Mouse (Mus musculus) lung, postnatal 10 days (tissue): Measurements from ENCODE around the gene Soga3.

Experiments used
- DNase-seq: peaks from one replicate; pipeline ENCODE4 v3.0.0; 2021

Soga3 gene

DNA sequence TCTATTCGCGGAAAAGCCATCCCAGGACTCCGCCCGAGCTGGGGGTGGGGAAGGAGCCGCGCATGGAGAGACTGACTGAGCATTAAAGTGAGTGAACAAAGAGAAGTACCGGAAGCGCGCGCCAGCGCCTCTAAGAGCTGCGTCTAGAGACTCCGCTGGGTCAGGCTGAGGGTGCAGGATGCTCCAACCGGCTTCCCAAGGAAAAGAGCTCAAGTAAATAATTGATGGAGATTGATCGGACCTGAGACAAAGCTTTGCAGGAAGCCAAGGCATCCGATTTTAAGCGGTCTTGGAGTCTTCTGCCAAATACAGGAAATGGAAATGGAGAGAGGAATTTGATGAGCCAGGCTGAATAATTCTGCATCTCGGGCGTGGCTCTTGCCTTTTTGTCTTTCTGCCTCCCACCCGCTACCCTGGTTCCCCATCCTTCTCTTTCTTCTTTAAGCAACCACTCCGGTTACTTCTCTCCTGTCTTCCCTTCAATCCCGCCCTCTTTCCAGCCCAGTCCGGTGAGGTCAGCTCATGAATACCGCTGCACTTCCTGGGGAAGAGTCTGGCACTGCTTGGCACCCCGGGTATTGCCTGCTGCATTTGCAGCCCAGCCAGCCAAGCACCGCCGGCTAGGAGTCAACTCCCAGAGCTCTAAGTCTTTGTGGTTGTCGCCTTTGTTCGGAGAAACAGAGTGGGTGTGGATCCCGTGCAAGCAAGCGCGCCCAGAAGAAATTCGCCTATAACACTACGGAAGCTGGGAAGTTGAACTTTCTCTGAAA lies at the start of gene Soga3:
Gene Soga3 (plus strand): TSS at position 274 of the 770 bp plus-strand sequence.
- no peak for DNase-seq

DNA sequence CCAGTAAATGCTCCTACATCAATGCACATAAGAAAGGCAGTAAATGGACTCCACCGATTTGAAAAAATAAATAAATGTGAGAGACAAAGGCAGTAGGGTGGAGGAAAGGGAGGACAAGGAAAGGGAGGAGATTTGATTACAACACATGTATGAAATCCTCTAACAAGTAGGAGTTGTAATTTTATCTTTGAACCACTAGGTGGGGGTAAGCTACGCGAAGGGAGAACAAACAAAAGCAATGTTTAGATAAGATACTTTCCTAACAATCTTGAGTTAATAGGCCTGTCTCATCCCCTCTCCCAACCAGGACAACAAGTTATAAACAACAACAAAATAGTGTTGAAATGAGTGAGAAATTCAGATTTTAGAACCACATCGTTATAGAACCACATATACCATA lies 36.7 kb upstream of the Soga3 start:
- no peak for DNase-seq

DNA sequence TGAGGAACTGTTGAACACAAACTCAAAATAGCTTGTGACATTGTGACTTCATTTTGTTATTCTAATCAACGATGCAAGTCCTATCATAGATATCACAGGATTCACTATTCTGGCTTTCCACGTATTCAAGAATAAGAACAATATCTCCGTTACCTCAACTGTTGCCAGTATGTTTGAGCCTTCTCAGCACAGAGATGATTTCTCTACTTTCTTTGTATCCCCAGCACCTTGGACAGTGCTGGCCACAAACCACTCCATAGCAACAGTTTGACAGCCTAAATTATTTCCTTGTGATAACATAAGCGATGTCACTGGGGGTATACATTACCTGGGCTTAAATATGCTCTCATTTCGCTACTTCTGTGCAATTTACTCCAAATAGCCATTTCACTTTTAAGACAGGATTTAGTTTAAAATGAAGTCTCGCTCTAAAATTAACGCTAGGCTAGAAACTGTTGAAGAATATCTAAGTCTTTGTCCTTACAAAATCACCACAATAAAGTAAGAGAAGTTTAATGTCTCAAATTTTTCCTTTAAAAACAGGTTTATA lies 1.0 kb upstream of the Soga3 start:
- DNase-seq = no peak

DNA sequence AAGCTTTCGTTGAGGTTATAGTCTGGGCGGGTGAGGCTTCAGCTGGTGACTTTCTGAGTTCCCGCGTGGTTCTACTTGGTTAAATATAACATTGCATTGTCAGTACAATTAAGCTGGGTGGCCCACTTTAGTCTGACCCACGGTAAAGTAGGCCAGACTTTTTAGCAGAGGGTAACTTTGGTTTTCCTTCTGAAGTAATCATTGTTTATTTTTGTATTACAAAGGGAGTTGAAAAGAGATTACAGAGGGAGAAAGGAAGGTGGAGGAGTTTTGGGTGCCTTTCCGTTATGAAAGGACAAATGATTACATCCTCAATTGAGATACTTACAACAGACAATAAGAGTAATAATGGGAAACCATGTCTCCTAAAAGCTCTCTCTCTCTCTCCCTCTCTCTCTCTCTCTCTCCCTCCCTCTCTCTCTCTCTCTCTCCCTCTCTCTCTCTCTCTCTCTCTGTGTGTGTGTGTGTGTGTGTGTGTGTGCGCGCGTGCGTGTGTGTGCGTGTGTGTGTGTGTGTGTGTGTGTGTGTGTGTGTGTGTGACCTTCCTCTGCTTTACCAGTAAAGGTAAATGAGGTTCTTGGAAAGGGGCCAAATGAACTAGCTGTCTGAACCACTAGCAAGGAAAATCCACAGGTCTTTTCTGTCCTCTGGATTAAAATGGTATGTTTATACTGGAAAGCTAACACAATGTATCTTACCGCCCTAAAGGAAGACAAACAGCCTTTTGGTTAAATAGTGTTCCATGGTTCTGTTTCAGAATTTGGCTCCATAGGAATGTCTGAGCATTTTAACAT lies 1.2 kb downstream of the Soga3 start:
- DNase-seq = no peak

DNA sequence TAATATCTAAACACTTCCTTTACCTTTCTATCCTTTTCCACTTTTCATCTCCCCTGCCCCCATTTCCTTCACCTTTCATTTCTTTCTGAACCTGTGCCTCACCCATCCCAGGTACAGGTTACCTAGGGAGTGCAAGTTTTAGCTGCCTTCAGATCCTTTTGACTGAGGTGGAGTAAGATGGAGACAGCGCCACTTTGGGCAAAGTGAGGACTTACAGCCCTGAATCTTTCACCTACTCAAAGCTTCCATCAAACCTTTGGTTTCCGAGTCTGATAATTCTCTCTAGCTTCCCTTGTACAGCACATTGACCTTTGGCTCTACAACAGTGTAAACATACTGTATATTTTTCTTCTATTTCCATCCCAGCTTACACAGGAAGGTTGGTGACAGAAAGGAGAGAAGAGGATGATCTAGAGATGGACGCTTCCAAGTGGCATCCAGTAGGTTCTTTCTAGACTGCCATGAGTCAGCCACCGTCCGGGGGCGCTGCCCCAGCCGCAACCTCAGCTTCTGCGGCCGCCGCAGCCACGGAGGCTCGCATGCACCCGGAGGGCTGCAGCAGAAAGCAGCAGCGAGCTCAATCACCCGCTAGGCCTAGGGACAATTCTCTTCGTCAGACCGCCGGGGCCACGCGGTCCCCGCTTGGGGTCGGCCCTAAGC lies 2.7 kb downstream of the Soga3 start:
- no peak for DNase-seq

DNA sequence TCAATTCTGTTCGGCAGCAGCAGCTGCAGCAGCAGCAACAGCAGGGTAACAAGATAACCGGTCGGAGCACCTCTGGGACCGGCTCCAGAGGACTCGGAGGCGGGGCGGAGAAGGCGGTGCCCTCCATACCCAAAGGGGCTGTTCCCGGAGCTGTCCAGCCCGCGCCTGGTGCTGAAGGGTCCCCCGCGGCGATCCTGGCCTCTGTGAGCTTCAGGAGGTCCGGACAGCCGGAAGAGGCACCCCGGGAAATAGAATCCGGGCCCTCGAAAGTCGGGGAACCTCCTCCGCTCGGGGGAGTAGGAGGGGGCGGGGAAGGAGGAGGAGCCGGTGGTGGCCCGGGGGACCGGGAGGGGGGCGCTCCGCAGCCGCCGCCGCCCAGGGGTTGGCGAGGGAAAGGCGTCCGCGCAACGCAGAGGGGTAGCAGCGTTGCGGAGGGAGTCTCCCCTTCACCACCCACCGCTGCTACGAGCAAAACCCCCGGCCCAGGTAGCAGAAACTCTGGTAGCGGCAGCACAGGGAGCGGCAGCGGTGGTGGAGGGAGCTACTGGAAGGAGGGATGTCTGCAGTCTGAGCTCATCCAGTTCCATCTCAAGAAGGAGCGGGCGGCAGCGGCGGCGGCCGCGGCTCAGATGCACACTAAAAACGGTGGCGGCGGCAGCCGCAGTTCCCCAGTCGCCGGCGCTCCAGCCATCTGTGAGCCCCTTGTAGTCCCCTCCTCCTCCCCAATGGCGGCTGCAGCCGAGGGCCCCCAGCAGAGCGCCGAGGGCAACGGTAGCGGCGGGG lies 3.4 kb downstream of the Soga3 start:
- peak; percentile 79 for DNase-seq

DNA sequence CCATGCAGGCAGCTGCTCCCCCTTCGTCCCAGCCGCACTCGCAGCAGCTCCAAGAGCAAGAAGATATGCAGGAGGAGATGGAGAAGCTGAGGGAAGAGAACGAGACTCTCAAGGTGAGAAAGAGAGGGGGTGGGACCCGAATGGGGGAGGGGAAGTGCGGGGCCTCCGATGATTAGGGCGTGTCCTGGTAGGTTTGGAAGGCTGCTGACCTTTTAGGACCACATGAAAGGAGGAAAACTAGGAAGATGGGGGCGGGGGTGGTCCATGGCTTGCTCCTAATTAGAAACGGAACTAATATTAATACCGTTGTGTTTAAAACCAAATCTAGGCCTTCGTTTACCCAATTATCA lies 4.0 kb downstream of the Soga3 start:
- DNase-seq = no peak

DNA sequence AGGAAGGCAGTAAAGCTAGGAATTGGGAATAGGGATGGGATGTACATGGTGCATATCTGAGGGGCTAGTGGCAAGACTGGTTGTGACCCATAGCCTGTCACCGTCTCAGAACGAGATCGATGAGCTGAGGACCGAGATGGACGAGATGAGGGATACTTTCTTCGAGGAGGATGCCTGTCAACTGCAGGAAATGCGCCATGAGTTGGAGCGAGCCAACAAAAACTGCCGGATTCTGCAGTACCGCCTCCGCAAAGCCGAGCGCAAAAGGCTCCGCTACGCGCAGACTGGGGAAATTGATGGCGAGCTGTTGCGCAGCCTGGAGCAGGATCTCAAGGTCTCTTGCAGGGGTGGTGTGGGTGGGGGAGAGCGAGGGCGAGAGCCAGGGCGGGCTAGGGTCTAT lies 4.4 kb downstream of the Soga3 start:
- DNase-seq = no peak

DNA sequence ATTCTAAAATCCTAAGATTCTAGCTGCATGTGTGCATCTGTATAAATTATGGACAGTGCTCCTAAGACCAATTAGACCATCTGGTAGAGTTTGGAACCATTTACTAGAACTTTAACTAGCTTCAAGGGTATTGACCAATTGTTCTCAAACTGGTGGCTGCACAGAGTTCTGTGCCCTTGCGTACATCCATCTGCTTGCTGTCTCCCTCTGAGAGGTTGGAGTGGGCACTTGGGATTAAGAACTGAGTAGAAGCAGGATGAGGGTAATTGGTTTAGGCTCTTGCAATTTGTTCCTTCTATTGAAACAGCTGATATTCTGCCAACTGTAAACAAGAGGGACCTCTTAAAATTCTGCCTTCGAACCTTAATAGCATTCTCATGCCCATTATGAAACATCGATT lies 11.7 kb downstream of the Soga3 start:
- DNase-seq = no peak

DNA sequence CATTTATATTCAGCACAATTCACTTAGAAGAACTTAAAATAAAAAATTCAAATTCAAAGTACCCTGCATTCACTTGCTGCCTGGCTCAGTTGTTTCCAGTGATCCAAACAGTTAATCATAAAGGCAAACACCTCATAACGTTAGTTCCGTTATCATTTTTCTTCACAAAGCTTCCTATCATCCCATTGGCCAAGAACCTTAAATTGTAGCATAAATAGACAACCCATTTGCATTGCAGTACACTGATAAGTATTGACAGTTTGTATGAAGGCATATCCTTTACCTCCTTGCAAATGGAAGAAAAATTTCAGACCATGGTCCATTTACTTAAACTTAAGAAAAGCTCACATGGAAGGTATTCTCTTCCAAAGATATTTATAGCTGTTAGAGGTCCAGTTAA lies 18.0 kb downstream of the Soga3 start:
- no peak for DNase-seq

DNA sequence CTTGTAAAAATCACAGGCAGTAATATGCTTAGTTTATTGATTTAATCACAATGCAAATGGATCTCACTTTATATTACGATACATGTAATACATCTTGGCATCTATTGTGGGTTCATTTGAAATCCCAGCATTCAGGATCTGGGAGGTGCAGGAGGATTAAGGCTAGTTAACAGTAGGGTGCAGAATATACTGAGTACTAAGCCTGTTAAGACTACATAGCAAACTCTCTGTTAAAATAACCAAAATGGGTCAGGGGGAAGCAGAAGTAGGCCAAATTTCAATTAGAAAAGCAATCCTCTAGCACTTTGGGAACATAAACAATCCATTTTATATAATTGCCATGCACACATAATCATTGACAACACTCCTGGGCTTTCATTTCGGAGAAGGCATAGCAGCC lies 30.1 kb downstream of the Soga3 start:
- DNase-seq = no peak

DNA sequence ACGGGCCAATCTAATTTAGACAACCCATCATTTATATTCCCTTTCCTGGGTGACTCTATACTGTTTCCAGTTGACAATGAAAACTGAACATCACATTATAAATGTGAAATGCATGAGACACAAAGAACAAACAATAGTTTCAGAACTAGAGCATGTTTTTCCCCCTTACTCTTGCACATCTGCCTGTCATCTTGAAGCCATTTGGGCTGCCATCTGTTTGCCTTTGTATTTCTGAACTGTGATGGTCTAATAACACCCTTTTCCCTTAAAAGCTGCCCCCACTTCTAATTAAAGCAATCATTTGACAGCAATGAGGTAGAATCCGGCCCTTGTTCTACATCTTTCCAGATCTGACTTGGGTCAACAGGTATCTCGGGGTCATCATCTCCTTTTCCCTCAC lies 32.0 kb downstream of the Soga3 start:
- DNase-seq = no peak

DNA sequence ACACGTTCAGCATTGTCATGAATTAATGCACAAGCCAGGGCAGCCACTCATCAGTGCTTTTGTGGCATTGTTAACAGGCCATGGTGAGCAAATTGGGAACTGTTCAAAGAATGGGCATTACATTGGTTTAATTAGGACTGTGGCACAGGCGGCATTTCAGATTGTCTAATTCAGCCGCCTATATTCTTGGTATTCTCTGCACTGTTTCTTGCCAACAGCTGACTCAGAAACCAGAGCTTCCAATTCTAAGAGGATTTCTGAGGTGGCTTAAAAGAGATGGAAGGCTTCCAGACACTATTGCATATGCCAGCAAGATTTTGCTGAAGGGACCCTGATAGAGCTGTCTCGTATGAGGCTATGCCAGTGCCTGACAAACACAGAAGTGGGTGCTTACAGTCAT lies 33.2 kb downstream of the Soga3 start:
- DNase-seq = no peak

DNA sequence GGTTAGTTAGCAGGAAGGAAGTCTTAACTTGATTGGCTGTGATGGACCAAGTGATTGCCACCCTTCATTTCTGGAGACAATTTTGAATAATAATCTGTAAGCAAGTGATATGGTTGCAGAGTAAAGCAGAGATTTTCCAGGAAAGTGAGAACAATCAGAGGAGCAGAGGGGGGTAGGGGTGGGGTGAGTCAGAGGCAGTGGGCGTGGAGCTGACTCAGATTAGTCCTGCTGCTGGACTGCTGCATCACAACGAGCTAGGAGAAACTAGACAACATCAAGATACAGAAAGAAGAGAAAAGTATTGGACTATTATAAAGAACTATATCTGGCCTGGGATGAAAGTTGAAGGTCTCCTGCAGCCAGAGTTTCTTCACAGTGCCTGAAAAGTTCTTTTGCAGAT lies 34.4 kb downstream of the Soga3 start:
- DNase-seq = no peak

DNA sequence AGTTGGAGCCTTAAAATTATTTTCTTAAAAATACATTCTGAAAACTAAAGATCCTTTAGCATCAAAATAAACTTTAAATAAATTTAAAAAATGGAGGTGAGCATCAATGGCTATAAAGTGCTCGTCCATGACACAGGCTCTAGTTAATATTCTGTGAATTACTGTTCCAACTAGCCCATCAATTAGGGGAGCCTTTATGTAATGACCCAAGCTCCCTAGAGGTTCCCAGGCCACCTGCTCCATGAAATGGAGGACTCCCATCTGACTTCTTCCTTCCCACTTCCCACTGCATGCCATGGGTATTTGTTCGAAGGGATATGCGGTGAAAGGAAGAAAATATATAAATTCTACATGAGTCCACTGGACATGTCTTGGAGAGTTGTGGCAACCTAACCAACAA lies 36.6 kb downstream of the Soga3 start:
- DNase-seq = no peak

DNA sequence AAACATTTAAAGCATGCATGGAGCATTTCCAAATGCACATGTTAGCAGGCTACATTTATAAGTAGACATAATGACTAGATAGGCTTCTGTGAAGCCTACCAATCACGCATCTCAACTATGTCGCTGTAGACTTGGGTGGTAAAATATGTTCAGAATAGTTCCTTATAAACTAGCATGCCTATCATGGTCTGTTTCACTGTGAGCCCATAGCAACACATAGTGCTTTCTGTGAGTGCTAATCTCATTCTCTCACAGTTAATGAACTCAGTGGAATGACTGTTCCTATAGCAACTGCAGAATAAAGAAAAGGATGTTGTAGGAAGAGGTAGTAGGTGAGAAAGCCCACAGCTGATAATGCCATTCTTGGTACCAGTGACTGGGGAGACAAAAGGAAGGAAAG lies 37.4 kb downstream of the Soga3 start:
- DNase-seq = no peak

DNA sequence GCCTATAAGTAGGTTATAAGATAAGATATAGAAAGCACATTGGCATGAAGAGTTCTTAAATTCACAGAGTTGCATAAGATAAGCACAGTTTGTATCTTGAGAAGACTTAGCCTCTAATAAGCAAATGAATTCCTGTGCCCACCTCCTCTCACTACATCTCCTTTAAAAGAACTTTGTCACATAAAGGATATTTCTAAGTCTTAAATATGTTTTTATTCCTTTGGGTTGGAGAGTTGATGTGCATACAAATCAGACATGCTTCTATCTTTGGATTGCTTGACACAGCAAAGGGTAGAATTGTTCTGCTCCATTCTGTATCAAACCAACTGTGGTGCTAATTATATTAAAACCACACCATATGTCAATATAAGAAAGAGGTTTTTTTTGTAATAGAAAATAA lies 50.1 kb downstream of the Soga3 start:
- DNase-seq = no peak

DNA sequence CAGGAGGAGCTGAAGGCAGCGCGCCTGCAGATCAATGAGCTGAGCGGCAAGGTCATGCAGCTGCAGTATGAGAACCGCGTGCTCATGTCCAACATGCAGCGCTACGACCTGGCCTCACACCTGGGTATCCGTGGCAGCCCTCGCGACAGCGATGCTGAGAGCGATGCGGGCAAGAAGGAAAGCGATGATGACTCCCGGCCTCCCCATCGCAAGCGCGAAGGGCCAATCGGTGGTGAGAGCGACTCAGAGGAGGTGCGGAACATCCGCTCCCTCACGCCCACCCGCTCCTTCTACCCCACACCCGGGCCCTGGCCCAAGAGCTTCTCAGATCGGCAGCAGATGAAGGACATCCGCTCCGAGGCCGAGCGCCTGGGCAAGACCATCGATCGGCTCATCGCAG lies 53.2 kb downstream of the Soga3 start:
- DNase-seq = no peak

DNA sequence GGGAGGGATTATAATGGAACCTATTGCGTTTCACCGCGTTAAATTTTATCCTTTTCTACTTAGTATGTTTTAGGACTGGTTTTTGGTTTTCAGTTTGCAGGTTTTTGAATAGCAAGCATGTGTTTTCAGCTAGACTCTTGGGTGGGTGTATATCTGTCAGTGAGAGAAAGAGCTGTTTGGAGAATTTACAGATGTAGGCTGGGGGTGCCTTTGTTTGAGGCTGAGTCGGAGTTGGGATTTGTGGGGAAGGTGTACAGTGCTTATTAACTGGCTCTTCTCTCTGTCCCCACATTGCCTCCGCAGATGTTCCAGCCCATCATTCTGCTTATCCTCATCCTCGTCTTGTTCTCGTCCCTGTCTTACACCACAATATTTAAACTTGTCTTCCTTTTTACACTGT lies 55.0 kb downstream of the Soga3 start, which contains the start of gene Gm49353:
Gene Gm49353 (plus strand): TSS at position 313 of the 400 bp plus-strand sequence.
- DNase-seq = no peak

DNA sequence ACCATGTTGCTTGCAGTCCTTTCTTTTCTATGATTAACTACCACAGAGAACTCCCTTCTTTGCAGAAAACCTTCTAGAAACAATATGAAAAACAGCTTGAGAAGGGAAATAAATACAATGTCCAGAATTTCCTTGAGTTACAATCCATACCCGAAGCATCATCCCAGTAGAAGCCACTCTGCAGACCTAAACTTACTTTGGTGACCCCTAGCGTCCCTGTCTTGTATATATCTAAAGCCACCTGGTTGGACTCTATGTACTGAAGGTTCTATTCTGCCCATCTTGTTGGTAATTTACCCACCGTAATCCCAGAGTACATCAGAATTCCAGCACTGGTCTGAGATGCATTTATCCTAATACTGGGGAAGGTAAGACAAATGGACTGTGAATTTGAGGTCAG lies 56.2 kb downstream of the Soga3 start:
- DNase-seq = no peak

DNA sequence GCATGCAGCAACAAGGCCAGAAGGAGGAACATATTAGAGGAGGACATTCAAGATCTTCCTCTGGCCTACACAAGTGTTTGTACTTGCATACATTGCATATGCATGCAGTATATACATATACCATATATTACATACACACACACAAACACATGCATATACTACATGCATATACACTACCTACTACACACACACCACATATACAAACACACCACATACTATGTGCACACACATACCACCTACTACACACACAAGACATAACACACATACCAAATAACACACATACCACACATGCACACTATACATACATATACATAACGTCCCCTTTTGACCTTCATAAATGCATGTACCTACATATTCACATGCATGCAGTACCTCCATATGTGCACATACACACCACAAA lies 57.0 kb downstream of the Soga3 start:
- DNase-seq = no peak

DNA sequence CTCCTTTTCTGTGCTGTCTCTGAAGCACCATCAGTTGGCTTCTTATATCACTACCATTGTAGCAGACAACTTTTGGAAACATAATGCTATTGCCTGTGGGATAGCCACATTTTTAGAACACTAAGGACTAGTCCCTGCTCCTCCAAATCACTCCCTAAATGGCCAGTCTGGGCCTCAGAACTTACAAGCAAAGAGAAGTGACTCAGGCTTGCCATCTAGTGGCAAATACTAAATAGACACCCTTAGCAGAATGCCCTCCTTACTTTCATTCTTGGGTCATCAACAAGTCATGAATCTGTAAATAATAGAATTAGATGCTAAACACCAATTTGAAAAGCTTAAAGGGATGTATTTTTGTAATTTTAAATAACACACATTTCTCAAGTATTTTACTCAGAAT lies 63.1 kb downstream of the Soga3 start:
- peak; percentile 43 for DNase-seq

DNA sequence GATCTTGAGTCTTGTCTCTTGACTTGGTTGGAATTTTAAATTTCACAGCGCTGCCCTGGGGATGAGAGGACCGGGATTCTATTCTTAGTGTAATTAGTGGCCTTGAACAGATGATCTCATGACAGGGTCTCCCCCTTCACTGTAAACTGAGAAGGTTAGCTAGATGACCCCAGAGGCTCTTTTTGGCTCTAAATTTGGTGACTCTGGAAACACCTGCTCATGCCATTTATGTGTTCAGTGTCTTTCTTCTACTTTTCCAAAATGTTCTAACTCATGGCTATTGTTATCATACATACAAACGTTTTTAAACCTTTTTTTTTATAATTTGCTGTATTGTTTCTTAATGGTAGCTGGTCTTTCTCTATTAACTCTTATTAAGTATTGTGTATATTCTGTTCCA lies 65.1 kb downstream of the Soga3 start:
- no peak for DNase-seq
